Mouse (Mus musculus) small intestine, adult 2 months (tissue): ENCODE data around the gene Extl1.

Experiments used
- CTCF ChIP-seq: fragments of 200-500 bp; IDR thresholded peaks from 2 replicates; pipeline ENCODE4 v1.5.1; 2012; ENCODE audit warnings: low read depth, mild to moderate bottlenecking, control low read depth, inconsistent platforms, low read length, moderate library complexity, mixed read lengths; ENCODE audit not compliant: insufficient replicate concordance, insufficient read length; ENCODE audit errors: extremely low read depth
- POLR2A ChIP-seq: fragments of 200-500 bp; IDR thresholded peaks from 2 replicates; pipeline ENCODE4 v1.6.1; 2012; ENCODE audit warnings: low read depth, mild to moderate bottlenecking, control low read depth, inconsistent platforms, low read length, moderate library complexity

DNA sequence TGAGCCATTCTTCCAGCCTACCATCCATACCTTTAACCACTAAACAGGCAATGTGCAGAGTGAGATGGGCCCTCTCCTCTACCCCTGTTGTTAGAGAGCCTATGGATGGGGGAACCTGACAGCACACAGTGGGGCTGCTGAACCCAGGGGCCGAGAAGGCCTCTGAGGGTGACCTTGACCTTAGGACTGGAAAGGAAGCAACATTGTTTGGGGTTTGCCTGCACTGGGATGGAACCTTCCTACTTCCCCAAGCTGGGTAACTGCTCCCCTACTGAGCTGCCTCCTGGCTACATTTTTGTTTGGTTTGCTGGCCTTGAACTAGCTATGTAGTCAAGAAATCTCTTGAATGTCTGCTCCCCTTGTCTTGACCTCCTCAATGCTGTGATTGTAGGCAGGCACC lies 9.3 kb downstream of the Extl1 start:
- TF ChIP-seq CTCF: no peak
- no peak for TF ChIP-seq POLR2A
